Mouse (Mus musculus) heart, postnatal 0 days (tissue): ENCODE data around the gene Anks1b.

Experiments used
- CTCF ChIP-seq: IDR thresholded peaks from 2 replicates; pipeline ENCODE4 v1.5.1; 2016; ENCODE audit warnings: antibody characterized with exemption, control low read depth, low read depth
- EP300 ChIP-seq: IDR thresholded peaks from 2 replicates; pipeline ENCODE4 v1.6.1; 2016; ENCODE audit warnings: antibody characterized with exemption, low read depth

DNA sequence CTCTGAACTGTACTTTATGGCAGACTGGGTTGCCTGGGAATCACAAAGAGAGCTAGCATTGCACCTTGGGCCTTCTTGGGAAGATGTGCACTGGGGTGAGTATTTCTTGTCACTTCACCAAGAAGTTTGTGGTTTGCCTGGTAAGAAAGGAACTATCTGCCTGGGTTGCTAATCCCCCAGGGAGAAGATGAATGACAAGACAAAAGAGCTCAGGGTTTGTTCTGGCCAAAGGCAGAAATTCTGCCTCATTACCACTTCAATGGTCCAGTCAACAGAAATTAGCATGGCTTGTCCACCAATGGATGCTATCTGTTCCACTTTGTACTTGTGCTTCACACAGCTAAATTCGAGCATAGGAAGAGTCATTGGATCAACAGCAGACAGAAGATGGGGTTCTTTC, 658.5 kb downstream of the Anks1b start:
- no peak for TF ChIP-seq CTCF
- TF ChIP-seq EP300 = no peak
